Mouse (Mus musculus): Measurements from ENCODE around the gene Dnaja3. TPM values are rescaled to one million over a fixed set of nuclear protein-coding genes. Genes with fewer than 3 reads are reported as not detected.
A peak's percentile ranks its signal among the peaks of the same experiment; 100 is the strongest.

The Dnaja3 gene
- polyA plus RNA-seq (2014; fragmentation: Nextera tagmentation; extraction: Ambion mirVana) = 46.3 and 68.8 TPM in 2 replicates

- Histone ChIP-seq H3K4me3 (ENCODE audit: low read length) (peak within 1 kb of the TSS; percentile 79), H3K4me1 (ENCODE audit: control insufficient read depth, insufficient read depth, low read length) (peaks cover 41% of the 10 kb centered on the region)
- WGBS = 1% methylated on average over 22 of the region's 22 CpGs
Measured at GRCm38 (mm10) chr16:4639831-4640237, at the start of gene Dnaja3, which contains the start of gene Vasn. TSS of gene Dnaja3 (plus strand) at chr16:4639989. TSS of gene Vasn (plus strand) at chr16:4639941.

GRCm38 (mm10) chr16:4590236-4590635 is 49.6 kb upstream of the Dnaja3 start:
- no peak overlapping the region for H3K9ac ChIP-seq (ENCODE audit: low read depth, low read length)
- H3K4me2 ChIP-seq (replicated peaks; ENCODE audit: low read depth, low read length) = no peak overlapping the region
- no peak for ATAC-seq (ENCODE audit: low FRiP score, low TSS enrichment)
- no peak overlapping the region for H3K27ac ChIP-seq (ENCODE audit: low read depth, low read length)
- H3K36me3 ChIP-seq (ENCODE audit: control insufficient read depth, insufficient read depth, low read length) = peaks cover 6% of the 10 kb centered on the region
- H3K9me3 ChIP-seq (ENCODE audit: control insufficient read depth, low read length) = no peaks in the 10 kb centered on the region
- WGBS = 94% methylated on average over 9 of the region's 9 CpGs
- no peak overlapping the region for H3K4me3 ChIP-seq (ENCODE audit: low read length)
- no peaks in the 10 kb centered on the region for H3K27me3 ChIP-seq (ENCODE audit: control insufficient read depth, insufficient read depth, low read length)
- H3K4me1 ChIP-seq (ENCODE audit: control insufficient read depth, insufficient read depth, low read length) = peaks cover 22% of the 10 kb centered on the region

More at GRCm38 (mm10) chr16:4639831-4640237, at the start of gene Dnaja3, which contains the start of gene Vasn:
- Histone ChIP-seq H3K9ac (ENCODE audit: low read depth, low read length) (peak within 1 kb of the TSS; percentile 80), H3K4me2 (replicated peaks; ENCODE audit: low read depth, low read length) (peak within 1 kb of the TSS; percentile 58), H3K36me3 (ENCODE audit: control insufficient read depth, insufficient read depth, low read length) (peaks cover 9% of the 10 kb centered on the region; the same call in 1 of the 2 replicates), H3K27me3 (ENCODE audit: control insufficient read depth, insufficient read depth, low read length) (no peaks in the 10 kb centered on the region), H3K27ac (ENCODE audit: low read depth, low read length) (peak within 1 kb of the TSS; percentile 95), H3K9me3 (ENCODE audit: control insufficient read depth, low read length) (no peaks in the 10 kb centered on the region)
- ATAC-seq (ENCODE audit: low FRiP score, low TSS enrichment) = peak; percentile 94

GRCm38 (mm10) chr16:4592909-4593875 is 46.6 kb upstream of the Dnaja3 start:
- Histone ChIP-seq H3K9ac (ENCODE audit: low read depth, low read length) (peak overlapping the region; percentile 96), H3K4me1 (ENCODE audit: control insufficient read depth, insufficient read depth, low read length) (peaks cover 33% of the 10 kb centered on the region), H3K27ac (ENCODE audit: low read depth, low read length) (peak overlapping the region; percentile 94), H3K9me3 (ENCODE audit: control insufficient read depth, low read length) (no peaks in the 10 kb centered on the region), H3K27me3 (ENCODE audit: control insufficient read depth, insufficient read depth, low read length) (no peaks in the 10 kb centered on the region), H3K36me3 (ENCODE audit: control insufficient read depth, insufficient read depth, low read length) (peaks cover 9% of the 10 kb centered on the region), H3K4me2 (replicated peaks; ENCODE audit: low read depth, low read length) (peak overlapping the region; percentile 95), H3K4me3 (ENCODE audit: low read length) (peak overlapping the region; percentile 88)
- WGBS = 13% methylated on average over 32 of the region's 32 CpGs
- no peak; the same call in 1 of the 2 replicates for ATAC-seq (ENCODE audit: low FRiP score, low TSS enrichment)

- Histone ChIP-seq H3K4me1 (ENCODE audit: control insufficient read depth, insufficient read depth, low read length) (peaks cover 43% of the 10 kb centered on the region), H3K36me3 (ENCODE audit: control insufficient read depth, insufficient read depth, low read length) (peaks cover 9% of the 10 kb centered on the region), H3K4me3 (ENCODE audit: low read length) (peak within 1 kb of the TSS; percentile 88), H3K9me3 (ENCODE audit: control insufficient read depth, low read length) (no peaks in the 10 kb centered on the region), H3K4me2 (replicated peaks; ENCODE audit: low read depth, low read length) (peak within 1 kb of the TSS; percentile 95), H3K27ac (ENCODE audit: low read depth, low read length) (peak within 1 kb of the TSS; percentile 94), H3K9ac (ENCODE audit: low read depth, low read length) (peak within 1 kb of the TSS; percentile 96), H3K27me3 (ENCODE audit: control insufficient read depth, insufficient read depth, low read length) (no peaks in the 10 kb centered on the region)
- peak; percentile 84 for ATAC-seq (ENCODE audit: low FRiP score, low TSS enrichment)
- under 1% methylated on average over 30 of the region's 74 CpGs for WGBS
Measured at GRCm38 (mm10) chr16:4593971-4594813, 45.6 kb upstream of the Dnaja3 start, which contains the start of gene Glis2. TSS of gene Glis2 (plus strand) at chr16:4594713.

DNA sequence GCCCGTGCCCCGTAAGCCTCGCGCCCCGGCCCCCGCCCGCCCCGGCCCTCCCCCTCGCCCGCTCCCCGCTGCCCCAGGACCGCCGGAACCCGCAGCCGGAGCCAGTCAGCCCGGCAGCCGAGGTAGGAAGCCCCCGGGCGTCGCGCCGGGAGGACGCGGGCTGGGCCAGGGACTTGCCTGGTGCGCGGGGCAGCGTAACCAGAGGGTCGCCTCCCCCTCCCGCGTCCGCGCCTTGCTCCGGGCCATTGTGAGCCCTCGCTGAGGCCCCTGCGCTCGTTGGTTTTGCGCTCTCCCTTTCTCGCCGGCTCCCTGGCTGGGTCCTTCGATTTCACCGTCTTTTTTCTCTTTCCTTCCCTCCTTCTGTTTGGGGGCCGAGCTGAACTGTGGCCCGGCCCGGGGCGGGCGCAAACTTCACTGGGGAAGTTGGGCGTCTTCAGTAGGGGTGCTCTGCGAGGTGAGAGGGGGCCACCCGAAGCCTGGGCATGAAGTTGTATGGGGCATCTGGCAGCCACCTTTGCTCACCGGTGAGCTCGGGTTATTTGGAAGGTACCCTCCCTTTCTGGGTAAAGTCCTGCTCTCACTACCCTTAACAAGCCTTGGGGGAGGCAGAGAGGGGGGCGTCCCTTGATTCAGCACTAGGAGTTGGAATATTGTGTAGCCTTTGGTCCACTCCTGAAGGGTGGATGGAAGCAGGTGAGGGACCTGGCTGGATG is 44.8 kb upstream of the Dnaja3 start:
- H3K9ac ChIP-seq (ENCODE audit: low read depth, low read length) = peak overlapping the region; percentile 96
- H3K4me3 ChIP-seq (ENCODE audit: low read length) = peak overlapping the region; percentile 88
- H3K4me1 ChIP-seq (ENCODE audit: control insufficient read depth, insufficient read depth, low read length) = peaks cover 48% of the 10 kb centered on the region
- H3K4me2 ChIP-seq (replicated peaks; ENCODE audit: low read depth, low read length) = peak overlapping the region; percentile 95
- ATAC-seq (ENCODE audit: low FRiP score, low TSS enrichment) = peak; percentile 11
- H3K27ac ChIP-seq (ENCODE audit: low read depth, low read length) = peak overlapping the region; percentile 94
- H3K27me3 ChIP-seq (ENCODE audit: control insufficient read depth, insufficient read depth, low read length) = no peaks in the 10 kb centered on the region
- no peaks in the 10 kb centered on the region for H3K9me3 ChIP-seq (ENCODE audit: control insufficient read depth, low read length)
- 1% methylated on average over 40 of the region's 52 CpGs for WGBS
- H3K36me3 ChIP-seq (ENCODE audit: control insufficient read depth, insufficient read depth, low read length) = peaks cover 9% of the 10 kb centered on the region

- Histone ChIP-seq H3K4me1 (ENCODE audit: control insufficient read depth, insufficient read depth, low read length) (peaks cover 54% of the 10 kb centered on the region), H3K9me3 (ENCODE audit: control insufficient read depth, low read length) (no peaks in the 10 kb centered on the region), H3K4me3 (ENCODE audit: low read length) (peak overlapping the region; percentile 88), H3K27me3 (ENCODE audit: control insufficient read depth, insufficient read depth, low read length) (no peaks in the 10 kb centered on the region), H3K9ac (ENCODE audit: low read depth, low read length) (peak overlapping the region; percentile 96), H3K36me3 (ENCODE audit: control insufficient read depth, insufficient read depth, low read length) (peaks cover 6% of the 10 kb centered on the region), H3K27ac (ENCODE audit: low read depth, low read length) (peak overlapping the region; percentile 94), H3K4me2 (replicated peaks; ENCODE audit: low read depth, low read length) (peak overlapping the region; percentile 95)
- ATAC-seq (ENCODE audit: low FRiP score, low TSS enrichment) = peak; percentile 24
- WGBS = 7% methylated on average over 5 of the region's 5 CpGs
Measured at GRCm38 (mm10) chr16:4595527-4595963, 44.2 kb upstream of the Dnaja3 start.

DNA sequence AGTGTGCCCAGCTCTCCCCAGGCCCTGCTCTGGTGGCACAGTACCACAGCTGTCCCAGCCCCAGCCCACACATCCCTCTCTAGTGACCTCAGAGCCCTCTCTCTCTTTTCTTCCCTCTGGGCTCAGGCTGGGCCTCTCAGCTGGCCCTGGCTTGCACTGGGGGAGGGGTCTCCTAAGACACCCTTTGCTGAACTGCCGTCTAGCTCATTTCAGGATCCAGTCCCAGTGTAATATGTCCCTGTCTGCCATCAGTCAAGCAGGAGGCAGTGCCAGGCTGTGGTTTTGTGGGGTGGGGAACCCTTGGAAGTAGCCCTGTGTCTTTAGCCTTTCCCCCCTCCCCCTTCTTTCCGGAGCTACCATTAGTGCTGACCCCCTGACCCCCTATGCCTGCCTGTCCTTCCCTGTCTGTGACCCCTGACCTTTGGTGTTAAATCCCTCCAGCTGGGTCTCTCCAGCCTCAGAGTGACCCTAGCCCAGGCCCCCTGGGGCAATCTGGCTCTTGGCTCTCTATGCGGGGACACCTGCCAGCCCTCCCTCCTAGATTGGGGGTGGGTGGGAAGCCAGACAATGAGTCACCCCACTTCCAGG is 43.6 kb upstream of the Dnaja3 start:
- H3K4me1 ChIP-seq (ENCODE audit: control insufficient read depth, insufficient read depth, low read length) = peaks cover 57% of the 10 kb centered on the region
- H3K4me2 ChIP-seq (replicated peaks; ENCODE audit: low read depth, low read length) = peak overlapping the region; percentile 95
- peaks cover 3% of the 10 kb centered on the region; the same call in 1 of the 2 replicates for H3K36me3 ChIP-seq (ENCODE audit: control insufficient read depth, insufficient read depth, low read length)
- H3K4me3 ChIP-seq (ENCODE audit: low read length) = peak overlapping the region; percentile 88
- peak overlapping the region; percentile 96 for H3K9ac ChIP-seq (ENCODE audit: low read depth, low read length)
- 7% methylated on average over 3 of the region's 3 CpGs for WGBS
- peak; percentile 18; the same call in 1 of the 2 replicates for ATAC-seq (ENCODE audit: low FRiP score, low TSS enrichment)
- H3K27ac ChIP-seq (ENCODE audit: low read depth, low read length) = peak overlapping the region; percentile 94
- no peaks in the 10 kb centered on the region for H3K27me3 ChIP-seq (ENCODE audit: control insufficient read depth, insufficient read depth, low read length)
- no peaks in the 10 kb centered on the region for H3K9me3 ChIP-seq (ENCODE audit: control insufficient read depth, low read length)

- 62% methylated on average over 2 of the region's 2 CpGs for WGBS
- H3K4me2 ChIP-seq (replicated peaks; ENCODE audit: low read depth, low read length) = peak overlapping the region; percentile 95
- H3K36me3 ChIP-seq (ENCODE audit: control insufficient read depth, insufficient read depth, low read length) = peaks cover 3% of the 10 kb centered on the region; the same call in 1 of the 2 replicates
- peak overlapping the region; percentile 88 for H3K4me3 ChIP-seq (ENCODE audit: low read length)
- H3K9ac ChIP-seq (ENCODE audit: low read depth, low read length) = peak overlapping the region; percentile 96; the same call in 1 of the 2 replicates
- no peaks in the 10 kb centered on the region for H3K9me3 ChIP-seq (ENCODE audit: control insufficient read depth, low read length)
- peaks cover 57% of the 10 kb centered on the region for H3K4me1 ChIP-seq (ENCODE audit: control insufficient read depth, insufficient read depth, low read length)
- ATAC-seq (ENCODE audit: low FRiP score, low TSS enrichment) = no peak
- H3K27me3 ChIP-seq (ENCODE audit: control insufficient read depth, insufficient read depth, low read length) = no peaks in the 10 kb centered on the region
- H3K27ac ChIP-seq (ENCODE audit: low read depth, low read length) = no peak overlapping the region
Measured at GRCm38 (mm10) chr16:4596836-4597235, 43.0 kb upstream of the Dnaja3 start.

All from kidney, embryonic 14.5 days (tissue).